Mouse (Mus musculus) inflammation-experienced regulatory T-cells, adult 6 months (primary cell): ENCODE results near the gene Nicn1. TPM values are rescaled to one million over a fixed set of nuclear protein-coding genes. Genes with fewer than 3 reads are reported as not detected.
"Not testable (repeated sequence)": the region's sequence is repeated elsewhere in the genome, so short reads cannot be mapped to it uniquely, and the experiment has no call there.

Experiments
- ATAC-seq: one replicate; pipeline ENCODE4 v1.8.0; 2017
- polyA plus RNA-seq, 3 experiments: library from polyadenylated mRNA; unstranded; fragments of 100-300 nt; shearing (Covaris generic); gene quantifications; one replicate each; pipeline ENCODE4 v1.2.1; 2017

Gene Nicn1
- polyA plus RNA-seq, 3 experiments from 2014 or later, result 1.2 to 2.6 (median 1.6) TPM

DNA sequence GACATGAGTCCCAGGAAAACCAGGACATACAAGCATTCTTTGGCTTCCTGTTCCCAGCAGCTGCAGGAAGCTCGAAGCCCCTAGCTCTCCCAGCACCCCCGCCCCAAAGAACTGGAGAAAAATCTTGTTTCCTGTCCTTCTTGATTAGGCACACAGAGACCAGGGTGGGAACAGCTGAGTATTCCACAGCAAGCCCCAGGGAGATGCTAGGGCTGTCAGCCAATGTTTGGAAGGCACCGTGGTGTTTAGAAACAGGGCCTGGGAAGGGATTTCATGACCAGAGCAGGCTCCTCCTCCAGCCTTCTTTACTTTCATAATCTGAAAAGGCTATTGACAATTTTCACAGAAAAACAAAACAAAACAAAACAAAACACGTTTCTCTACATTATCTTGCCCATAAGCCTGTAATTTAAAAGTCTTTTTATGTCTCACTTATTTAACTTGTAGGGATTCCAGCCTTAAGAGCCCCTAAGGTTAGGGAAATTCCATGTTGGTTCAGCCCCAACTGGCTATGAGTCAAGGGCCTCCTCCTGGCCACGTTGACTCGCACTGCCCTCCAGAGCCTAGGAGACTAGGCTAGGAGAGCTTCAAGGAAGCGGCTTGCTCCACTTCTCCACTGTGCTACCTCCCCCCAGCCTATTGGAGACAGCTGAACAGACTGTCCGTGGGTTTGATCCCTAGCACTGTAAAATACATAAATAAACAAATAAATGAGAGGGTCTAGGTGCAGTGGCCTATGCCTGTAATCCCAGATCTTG is 10.0 kb upstream of the Nicn1 start:
- no peak for ATAC-seq

DNA sequence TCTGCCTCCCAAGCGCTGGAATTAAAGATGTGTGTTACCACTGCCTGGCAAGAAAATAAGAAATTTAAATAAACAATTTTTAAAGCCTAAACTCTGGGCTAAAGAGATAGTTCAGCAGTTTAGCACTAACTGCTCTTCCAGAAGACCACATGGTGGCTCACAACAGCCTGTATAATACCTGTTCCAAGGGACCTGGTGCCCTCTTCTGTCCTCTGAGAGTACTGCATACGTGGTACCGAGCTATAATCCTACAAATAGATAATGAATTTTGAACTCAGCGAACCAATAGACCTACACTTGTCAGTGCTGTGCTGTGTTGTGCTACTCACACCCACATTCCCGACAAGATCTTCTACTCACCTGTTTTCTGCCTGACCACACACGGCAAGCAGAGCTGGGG is 5.8 kb upstream of the Nicn1 start:
- ATAC-seq, result peak; percentile 98

DNA sequence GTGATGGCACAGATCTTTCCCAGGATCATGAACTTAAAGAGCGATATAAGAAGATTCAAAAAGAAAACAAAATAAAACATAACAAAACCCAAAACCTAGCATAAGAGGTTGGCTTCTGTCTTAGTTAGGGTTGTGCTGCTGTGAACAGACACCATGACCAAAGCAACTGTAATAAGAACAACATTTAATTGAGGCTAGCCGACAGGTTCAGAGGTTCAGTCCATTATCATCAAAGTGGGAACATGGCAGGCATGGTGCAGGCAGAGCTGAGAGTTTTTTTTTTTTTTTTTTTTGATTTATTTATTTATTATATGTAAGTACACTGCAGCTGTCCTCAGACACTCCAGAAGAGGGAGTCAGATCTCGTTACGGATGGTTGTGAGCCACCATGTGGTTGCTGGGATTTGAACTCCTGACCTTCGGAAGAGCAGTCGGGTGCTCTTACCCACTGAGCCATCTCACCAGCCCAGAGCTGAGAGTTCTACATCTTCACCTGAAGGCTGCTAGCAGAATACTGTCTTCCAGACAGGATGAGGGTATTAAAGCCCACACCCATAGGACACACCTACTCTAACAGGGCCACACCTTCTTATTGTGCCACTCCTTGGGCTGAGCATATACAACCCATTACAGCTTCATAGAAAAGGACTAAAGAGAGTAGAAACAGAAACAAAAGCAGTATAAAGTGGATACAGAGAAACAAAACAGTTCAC is 2.5 kb upstream of the Nicn1 start:
- not testable (repeated sequence) for ATAC-seq

DNA sequence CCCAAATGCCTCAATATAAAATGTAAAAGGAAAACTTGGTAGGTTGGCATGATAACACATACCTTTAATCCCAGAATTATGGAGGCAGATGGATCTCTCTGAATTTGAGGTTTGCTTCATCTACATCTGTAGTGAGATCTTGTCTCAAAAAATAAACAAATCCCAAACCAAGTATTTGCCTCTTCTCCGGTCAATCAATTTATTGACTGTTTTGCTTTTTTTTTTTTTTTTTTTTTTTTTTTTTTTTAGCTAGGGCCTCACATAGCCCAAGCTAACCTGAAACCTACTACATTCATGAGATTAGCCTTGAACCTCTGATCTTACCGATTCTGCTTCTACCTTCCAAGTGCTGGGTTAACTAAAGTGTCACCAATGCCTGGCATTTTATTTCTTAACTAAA is 882 bp upstream of the Nicn1 start:
- ATAC-seq, result no peak

DNA sequence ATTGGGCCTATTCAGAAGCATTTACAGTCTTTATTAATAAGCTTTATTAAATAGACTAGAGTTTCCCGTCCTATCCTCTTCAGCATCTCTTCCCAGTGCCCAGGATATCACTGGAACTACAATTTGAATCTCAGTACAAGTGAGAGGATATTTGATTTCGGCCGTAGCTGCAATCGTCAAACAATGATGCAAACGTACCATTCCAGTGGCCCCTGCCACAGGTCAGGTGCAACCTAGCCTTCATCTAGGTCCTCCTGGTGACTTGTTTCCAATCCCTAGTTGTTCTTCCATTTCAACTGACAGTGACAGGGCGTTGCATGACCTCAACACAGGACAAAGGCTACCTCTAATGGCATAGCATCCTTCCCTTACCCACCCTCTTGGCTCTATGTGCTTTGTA is 544 bp downstream of the Nicn1 start:
- no peak for ATAC-seq

DNA sequence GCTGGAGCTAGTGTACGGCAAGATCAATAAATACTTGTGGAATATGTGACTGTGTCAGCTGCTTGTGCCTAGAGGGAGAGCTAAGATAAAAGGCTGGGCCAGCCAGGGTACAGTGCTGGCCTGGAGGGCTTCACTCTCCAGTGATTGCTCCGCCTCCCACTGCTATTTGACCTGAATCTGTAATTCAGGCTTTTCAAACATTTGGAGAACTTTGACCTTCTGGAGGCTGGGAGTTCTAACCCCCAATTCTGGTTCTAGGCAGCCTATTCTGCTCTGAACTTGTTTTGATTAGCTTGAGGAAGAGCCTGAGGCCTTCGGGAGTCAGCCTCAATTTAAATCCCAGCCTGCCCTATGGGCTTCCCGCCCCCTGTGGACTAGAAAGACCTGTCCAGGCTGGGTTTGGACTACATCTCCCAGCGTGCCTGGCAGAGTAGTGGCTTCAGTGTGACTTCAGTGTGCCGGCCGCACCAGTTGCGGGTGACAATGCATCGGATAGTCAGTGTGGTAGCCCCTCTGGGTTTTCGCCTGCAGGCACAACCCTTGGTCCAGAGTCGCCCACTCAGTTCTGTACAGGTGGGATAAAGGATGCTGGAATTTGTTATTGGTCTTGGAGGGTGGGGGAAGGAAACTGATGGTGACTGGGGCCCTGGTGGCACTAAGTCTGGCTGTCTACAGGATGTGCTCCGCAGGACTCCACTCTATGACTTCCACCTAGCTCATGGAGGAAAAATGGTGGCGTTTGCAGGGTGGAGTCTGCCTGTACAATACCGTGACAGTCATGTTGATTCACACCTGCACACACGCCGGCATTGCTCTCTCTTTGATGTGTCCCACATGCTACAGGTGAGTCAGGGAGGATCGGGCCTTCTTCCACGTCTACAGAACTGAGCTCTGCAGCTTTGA is 6.5 kb downstream of the Nicn1 start, which contains the start of gene Amt:
TSS of gene Amt (plus strand) at position 401 of the 903 bp plus-strand sequence.
- ATAC-seq, result no peak

DNA sequence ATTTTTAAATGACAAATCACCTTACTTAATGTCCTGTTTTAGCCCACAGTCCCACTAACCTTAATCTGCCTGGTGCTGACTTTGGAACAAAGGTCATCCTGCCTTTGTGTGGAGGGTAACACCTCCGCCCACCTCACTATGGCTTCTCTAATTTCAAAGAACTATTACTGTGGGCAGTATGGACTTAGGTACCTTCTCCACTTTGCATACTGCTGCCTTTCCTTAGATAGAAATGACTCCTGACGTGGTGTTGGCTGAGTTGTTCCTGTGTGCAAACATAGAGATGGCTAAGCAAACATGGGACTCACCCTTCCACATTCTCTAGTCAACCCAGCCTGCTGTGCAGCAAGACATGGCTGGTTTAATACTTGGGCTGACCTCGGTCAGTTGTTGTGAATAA is 11.6 kb downstream of the Nicn1 start:
- no peak for ATAC-seq

DNA sequence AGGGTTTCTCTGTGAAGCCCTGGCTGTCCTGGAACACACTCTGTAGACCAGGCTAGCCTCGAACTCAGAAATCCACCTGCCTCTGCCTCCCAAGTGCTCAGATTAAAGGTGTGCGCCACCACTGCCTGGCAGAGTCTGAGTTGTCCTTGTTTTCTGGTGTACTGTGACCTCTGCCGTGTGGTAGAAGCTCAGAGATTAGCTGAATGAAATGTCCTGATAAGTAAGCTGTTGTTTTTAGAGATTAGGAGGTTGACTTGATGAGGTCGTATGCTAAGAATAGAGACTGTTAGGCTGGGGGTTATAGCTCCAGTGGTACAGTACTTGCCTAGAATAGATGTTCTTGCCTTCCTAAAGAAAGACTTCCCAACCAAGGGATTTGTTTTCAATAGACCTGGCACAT is 14.5 kb downstream of the Nicn1 start:
- ATAC-seq, result no peak

DNA sequence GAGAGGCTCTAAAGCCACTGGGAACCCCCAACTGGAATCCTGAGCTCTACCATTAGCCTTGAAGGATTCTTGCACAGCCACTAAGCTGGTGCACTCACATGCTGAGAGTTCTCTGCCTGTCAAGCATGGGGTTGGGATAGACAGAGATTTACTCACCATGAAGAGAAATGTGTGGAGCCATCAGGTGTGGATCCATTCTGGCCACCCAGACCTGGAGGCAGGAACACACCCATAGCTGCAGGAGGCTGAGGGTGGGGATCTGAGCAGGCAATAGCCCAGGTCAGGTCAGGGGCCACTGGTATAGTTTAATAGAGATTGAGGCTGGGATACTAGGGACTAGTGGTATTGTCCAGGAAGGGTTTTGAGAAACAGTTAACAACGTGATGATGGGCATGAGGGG is 14.9 kb downstream of the Nicn1 start:
- no peak for ATAC-seq

DNA sequence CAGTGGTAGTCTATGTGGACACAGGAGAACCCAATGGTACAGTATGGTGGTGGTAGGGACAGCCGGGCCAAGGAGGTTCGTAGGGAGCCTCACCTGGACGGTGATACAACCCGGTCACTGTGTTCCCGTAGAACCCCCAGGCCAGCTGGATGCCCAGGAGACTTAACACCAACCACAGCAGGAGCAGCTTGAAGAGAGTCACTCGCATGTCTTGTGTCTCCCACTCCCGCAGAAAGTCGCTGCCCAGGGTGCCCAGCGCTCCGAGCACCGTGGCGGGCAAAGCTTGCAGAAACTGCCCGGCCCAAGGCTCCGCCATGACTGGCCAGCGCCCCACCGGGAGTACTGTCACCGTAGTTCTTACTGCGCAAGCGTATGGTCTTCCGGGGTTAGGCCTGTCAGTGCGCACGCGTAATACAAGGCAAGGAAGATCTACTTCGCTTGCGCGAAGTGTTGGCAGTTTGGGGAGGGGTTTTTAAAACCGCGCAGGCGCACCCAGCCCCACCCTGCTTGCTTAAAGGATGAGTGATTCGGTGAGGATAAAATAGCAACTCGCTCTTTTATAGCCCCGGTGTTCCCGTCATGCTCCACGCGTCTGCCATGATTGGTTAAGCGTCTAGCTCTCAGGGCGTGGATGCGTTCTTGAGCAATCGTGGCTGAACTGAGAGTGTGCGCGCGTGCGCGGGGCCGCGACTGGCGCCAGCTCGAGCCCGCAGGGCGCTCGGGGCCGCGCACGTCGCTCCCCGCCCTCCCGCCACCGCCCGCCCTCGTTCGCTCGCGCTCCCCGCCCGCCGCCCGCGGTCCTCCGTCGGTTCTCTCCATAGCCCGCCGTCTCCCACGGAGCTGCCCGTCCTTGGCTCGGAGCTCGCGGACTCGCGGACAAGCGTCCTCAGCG is 15.6 kb downstream of the Nicn1 start, which contains the start of the genes Rhoa and Tcta:
TSS of gene Rhoa (plus strand) at position 501 of the 892 bp plus-strand sequence.
TSS of gene Tcta (minus strand) at position 532 of the 892 bp plus-strand sequence.
- ATAC-seq, result peak; percentile 96

DNA sequence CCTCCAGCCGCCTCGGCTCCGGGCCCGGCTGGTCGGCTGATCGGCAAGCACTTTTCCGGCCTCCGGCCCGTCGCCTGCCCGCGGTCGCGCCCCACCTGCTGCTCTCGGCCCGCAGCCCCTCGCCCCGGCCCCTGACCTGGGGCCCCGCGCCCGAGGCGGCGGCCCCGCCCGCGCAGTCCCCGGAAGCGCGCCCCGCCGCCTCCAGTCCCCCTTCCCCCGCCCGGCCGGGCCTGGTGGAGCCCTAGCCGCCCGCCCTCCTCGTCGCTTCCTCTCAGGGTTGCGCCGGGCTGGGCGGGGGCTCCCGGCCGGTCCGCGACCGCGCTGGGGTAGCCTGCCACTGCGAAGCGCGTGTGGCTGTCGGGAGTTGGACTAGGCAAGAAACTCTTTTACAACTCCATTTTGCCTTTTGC is 16.3 kb downstream of the Nicn1 start:
- peak; percentile 50 for ATAC-seq

DNA sequence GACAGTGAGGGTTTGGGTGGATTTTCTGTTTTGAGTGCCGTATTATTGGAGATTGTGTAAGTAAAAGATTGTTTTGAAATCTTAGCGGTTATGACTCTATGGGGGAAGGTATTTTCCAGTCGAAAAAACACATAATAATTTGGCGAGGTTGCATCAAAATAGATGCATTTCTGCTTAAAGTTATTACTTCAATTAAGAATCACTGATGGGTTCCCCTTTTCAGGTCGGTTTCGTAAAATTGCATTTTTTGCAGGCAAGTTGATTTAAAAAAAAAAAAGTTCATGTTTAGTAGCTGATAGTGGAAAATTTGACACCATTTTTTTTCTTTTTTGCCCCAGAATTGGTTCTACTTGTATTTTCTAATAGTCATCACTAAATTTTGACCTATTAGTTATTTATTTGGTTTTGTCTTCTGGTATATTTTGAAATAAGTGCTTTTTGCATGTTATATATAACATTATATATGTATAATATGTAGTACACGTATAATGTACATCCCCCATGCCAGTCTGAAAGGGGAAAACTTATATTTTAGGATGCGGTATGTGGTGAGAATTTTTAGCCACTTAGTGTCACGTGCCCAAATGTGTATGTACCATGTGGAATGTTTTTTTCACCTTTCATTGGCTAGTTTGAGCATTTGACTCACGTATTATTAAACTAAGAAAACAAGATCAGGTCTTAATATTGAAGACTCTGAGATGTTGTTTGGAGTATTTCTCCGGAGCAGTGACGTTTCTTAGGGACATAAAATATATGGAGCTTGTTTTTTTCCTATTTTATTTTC is 17.0 kb downstream of the Nicn1 start:
- ATAC-seq, result no peak

DNA sequence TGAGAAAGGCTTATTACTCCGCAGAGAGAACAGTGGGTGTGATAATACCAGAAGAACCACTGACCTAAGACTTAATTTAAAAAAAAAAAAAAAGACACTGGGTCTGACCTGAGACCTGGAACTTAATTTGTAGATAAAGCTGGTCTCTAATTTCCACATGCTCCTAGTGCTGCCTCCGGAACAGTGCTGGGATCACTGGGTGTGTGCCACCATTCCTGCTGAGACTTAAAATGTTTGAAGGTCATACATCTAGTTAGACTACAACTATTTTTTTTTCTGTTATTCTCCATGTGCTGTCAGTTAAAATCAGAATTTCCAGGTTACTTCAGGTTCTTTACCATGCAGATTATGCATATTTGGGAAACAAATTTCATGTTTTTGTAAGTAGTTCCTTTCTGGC is 17.9 kb downstream of the Nicn1 start:
- ATAC-seq, result no peak

DNA sequence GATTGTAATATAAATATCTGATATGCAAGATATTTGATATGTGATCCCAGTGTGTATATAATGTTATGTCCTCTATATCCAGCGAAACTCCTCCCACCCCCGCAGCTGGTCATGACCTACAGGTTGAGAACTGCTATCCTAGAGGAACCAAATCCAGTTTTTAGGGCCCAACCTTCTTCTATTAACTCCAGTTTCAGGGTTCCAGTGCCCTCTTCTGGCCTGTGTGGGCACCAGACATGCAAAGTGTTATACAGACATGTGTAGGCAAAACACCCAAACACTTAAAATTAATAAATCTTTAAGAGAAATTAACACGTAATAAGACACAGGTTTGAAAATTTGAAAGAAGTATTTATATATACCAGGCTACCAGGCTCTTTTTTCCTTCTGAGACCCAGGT is 27.3 kb downstream of the Nicn1 start:
- no peak for ATAC-seq

DNA sequence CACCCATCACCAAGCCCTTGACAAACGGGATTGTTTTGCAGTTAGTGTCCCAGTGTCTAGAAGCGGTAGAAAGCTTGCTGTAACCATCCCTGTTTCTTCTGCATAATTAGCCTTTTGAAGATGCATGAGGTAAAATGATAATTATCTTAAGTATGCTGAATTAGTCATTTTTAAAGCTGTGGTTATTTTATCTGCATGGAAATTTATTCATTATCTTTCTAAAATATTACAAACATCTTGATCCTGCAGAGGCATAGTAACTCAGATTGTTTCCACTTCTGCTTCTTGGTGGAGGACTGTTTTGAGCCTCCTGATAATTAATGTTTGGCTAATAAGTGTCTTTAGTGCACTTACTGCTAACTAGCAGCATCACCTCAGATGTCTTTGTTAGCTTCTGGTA is 28.2 kb downstream of the Nicn1 start:
- peak; percentile 7 for ATAC-seq

DNA sequence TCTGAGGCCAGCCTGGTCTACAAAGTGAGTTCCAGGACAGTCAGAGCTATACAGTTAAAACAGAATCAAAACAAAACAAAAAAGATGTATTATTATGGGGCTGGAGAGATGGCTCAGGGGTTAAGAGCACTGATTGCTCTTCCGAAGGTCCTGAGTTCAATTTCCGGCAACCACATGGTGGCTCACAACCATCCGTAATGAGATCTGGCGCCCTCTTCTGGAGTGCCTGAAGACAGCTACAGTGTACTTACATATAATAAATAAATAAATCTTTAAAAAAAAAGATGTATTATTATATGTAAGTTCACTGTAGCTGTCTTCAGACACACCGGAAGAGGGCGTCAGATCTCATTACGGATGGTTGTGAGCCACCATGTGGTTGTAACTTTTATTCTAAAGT is 31.8 kb downstream of the Nicn1 start:
- ATAC-seq, result not testable (repeated sequence)

DNA sequence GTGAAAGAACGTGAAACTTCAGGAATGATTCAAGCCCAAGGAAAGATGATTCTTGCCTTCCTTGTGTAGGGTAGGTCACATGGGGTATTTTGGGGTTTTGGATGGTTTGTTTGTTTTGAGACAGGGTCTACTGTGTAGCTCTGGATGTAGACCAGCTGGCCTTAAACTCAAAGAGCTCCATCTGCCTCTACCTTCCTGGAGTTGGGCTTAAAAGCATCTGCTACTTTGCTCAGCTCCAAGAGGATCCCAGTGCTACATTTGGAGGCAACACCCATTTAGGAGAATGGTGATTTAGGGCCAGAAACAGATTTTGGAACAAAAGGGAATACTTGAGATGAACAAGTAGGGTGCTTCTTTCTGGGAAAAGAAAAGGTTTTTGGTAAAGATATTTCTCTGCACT is 34.6 kb downstream of the Nicn1 start:
- no peak for ATAC-seq

DNA sequence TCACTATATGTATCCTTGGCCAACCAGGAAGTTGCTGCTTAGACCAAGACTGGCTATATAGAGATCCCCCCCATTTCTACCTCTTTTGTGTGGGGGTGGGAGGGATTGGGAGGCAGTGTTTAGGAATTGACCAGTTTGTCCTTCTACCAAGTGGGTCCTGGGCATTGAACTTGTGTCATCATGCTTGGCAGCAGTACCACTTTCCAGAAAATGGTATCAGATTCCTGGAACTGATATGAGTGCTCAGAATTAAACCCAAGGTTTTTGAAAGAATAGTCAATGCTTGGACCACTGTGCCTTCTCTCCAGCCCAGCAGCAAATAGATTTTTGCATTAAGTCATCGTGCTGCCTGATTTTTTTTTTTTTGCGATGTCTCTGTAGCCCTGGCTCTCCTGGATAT is 35.6 kb downstream of the Nicn1 start:
- no peak for ATAC-seq

DNA sequence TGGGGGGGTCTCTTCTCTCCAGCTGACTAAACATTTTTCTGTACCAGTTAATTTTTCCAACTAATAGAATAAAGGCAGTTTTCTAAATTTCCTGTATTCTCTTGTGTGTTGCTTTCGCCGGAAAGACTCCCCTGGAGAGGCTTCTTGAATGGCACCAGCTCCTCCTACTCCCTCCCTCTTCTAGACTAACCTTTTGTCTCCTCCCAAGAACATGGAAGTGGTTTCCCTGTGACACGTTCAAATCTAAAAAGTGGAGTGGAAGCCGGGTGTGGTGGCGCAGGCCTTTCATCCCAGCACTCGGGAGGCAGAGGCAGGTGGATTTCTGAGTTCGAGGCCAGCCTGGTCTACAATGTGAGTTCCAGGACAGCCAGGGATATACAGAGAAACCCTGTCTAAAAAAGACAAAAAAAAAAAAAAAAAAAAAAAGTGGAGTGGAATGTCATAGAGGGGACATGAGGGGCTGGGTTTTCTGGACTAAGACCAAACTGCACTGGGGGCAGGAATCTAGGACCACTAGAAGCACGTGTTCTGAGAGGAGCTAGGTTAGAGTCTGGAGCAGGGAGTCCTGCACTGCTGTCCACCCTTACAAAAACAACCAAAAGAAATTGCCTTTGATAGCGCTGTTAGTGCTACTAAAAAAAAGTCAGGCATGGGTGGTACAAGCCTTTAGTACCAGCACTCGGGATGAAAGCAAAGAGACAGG is 47.8 kb downstream of the Nicn1 start:
- no peak for ATAC-seq

DNA sequence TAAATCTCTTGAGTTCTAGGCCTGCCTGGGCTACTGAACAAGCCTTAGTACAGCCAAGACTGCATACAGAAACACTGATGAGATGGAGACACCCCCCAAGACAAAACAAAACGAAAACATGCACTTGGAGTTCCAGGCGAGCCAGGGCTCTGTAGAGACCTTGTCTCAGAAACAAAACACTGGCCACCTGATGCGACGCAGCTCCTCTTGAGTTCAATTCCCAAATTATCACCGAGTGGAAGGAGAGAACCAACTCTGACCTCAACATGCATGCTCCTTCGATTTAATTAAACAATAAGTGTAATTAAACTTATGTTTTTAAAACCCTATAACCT is 48.3 kb downstream of the Nicn1 start:
- no peak for ATAC-seq
